Mouse (Mus musculus) heart, embryonic 11.5 days (tissue): Measurements from ENCODE around the gene Sgcd. TPM values are rescaled to one million over a fixed set of nuclear protein-coding genes. Genes with fewer than 3 reads are reported as not detected.

ENCODE experiments used
- ATAC-seq: fragments of 200-750 bp; cut with Nextera tagmentation; replicated peaks from 2 replicates; pipeline ENCODE4 v1.8.0; 2017; ENCODE audit warnings: moderate library complexity; ENCODE audit not compliant: insufficient number of reproducible peaks, low FRiP score, low TSS enrichment
- H3K27ac ChIP-seq: fragments of 300-500 bp; sonication (generic); 2 replicates; pipeline ENCODE4 v1.5.1; 2014; ENCODE audit warnings: mild to moderate bottlenecking, low read depth, low read length
- H3K27me3 ChIP-seq: fragments of 300-500 bp; sonication (generic); 2 replicates; pipeline ENCODE4 v1.6.1; 2014; ENCODE audit warnings: mild to moderate bottlenecking, low read length, mixed read lengths; ENCODE audit not compliant: control insufficient read depth, insufficient read depth
- H3K36me3 ChIP-seq: fragments of 300-500 bp; sonication (generic); 2 replicates; pipeline ENCODE4 v1.6.1; 2014; ENCODE audit warnings: mild to moderate bottlenecking, low read length, moderate library complexity, mixed read lengths; ENCODE audit not compliant: control insufficient read depth, insufficient read depth
- H3K4me1 ChIP-seq: fragments of 300-500 bp; sonication (generic); 2 replicates; pipeline ENCODE4 v1.6.1; 2014; ENCODE audit warnings: low read length; ENCODE audit not compliant: control insufficient read depth, insufficient read depth
- H3K4me2 ChIP-seq: fragments of 300-500 bp; sonication (generic); 2 replicates; pipeline ENCODE4 v1.6.1; 2014; ENCODE audit warnings: mild to moderate bottlenecking, moderate library complexity
- H3K4me3 ChIP-seq: fragments of 300-500 bp; sonication (generic); 2 replicates; pipeline ENCODE4 v1.5.1; 2014; ENCODE audit warnings: low read depth, low read length
- H3K9ac ChIP-seq: fragments of 300-500 bp; sonication (generic); 2 replicates; pipeline ENCODE4 v1.6.1; 2014; ENCODE audit warnings: mild to moderate bottlenecking, low read depth, low read length, moderate library complexity
- H3K9me3 ChIP-seq: fragments of 300-500 bp; sonication (generic); replicated peaks from 2 replicates; pipeline ENCODE4 v1.6.1; 2016; ENCODE audit warnings: low read length; ENCODE audit not compliant: control insufficient read depth
- WGBS: fragments of 180-500 bp; shearing (Covaris S2); extraction: QIAGEN DNeasy Blood & Tissue Kit; methylation state at CpG from one replicate; pipeline ENCODE4 v1.1.7; 2014; ENCODE audit not compliant: insufficient replicate concordance; 5-methylcytosine and 5-hydroxymethylcytosine counted together
- polyA plus RNA-seq: library from polyadenylated mRNA; unstranded; fragments of >200 nt; fragmentation: Nextera tagmentation; extraction: Ambion mirVana; gene quantifications from 2 replicates; pipeline ENCODE4 v1.2.1, GENCODE M21; 2014

Sgcd gene
- polyA plus RNA-seq, 1 experiment from 2014 or later = 5.3 TPM

DNA sequence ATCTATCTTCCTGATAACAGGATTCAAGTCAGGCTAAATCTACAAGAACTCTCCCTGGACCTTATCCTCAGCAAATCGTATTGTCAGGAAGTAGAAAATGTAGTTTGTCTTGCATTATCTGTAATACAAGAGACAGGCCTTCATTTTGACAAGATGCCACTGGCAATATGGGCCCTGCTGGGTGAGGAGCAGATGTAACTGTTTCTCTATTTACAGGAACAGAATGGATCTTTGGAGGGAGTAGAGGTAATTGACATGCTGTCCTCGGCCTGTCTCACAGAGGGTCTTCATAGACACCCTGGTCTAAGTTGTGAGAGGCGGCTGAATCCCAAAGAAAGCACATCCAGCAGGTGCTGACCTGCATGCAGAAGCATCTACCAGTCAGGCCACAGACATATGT is 35.5 kb downstream of the Sgcd start:
- Histone ChIP-seq H3K4me2 (no peak overlapping the region), H3K9ac (no peak overlapping the region), H3K27ac (no peak overlapping the region), H3K9me3 (no peaks in the 10 kb centered on the region), H3K4me3 (no peak overlapping the region), H3K27me3 (no peaks in the 10 kb centered on the region), H3K4me1 (no peaks in the 10 kb centered on the region), H3K36me3 (no peaks in the 10 kb centered on the region)
- WGBS = 69% methylated on average over 3 of the region's 3 CpGs
- ATAC-seq = no peak

DNA sequence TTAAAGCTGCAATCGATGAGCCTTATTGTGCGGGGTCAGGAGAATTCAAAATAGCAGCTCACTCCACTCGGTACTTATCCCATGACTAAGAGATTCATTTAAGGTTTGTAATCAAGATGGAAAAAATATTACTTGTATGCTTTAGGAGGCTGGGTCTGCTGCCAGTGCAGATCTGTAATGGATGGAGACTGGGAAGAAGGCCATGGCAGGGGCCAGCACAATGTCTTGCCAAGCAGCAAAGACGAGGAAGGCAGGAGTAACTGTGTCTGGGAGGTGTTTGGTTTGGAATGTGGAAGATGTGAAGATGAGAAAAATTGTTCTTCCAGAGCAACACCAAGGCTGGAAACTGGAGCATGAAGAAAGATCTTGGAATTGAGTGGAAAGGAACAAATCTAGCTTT is 36.4 kb downstream of the Sgcd start:
- Histone ChIP-seq H3K27me3 (no peaks in the 10 kb centered on the region), H3K4me3 (no peak overlapping the region), H3K4me2 (no peak overlapping the region), H3K9me3 (no peaks in the 10 kb centered on the region), H3K9ac (no peak overlapping the region), H3K4me1 (no peaks in the 10 kb centered on the region), H3K27ac (no peak overlapping the region), H3K36me3 (no peaks in the 10 kb centered on the region)
- no peak for ATAC-seq
- WGBS = 74% methylated on average over 4 of the region's 4 CpGs

DNA sequence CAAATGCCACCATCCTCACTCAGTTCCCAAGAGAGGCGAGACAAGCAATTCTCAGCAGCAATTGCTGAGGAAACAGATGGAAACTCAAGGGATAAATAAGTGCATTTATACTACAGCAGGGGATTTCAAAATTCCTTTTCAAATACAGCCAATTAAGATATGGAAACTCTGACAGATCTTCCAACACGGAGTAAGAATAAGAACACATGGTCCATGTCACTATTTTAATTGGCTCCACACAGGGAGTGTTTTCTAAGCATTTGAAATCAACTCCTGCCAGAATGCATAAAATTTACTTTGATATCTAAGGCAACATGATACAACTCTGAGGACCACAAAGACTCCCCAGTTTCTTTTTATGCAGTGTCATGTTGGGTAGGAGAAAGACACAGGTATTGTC is 49.0 kb downstream of the Sgcd start:
- Histone ChIP-seq H3K36me3 (no peaks in the 10 kb centered on the region), H3K9ac (no peak overlapping the region), H3K4me3 (no peak overlapping the region), H3K4me2 (no peak overlapping the region), H3K9me3 (no peaks in the 10 kb centered on the region; the same call in 1 of the 2 replicates), H3K27me3 (no peaks in the 10 kb centered on the region), H3K4me1 (no peaks in the 10 kb centered on the region), H3K27ac (no peak overlapping the region)
- WGBS = 69% methylated on average over 2 of the region's 2 CpGs
- no peak for ATAC-seq

DNA sequence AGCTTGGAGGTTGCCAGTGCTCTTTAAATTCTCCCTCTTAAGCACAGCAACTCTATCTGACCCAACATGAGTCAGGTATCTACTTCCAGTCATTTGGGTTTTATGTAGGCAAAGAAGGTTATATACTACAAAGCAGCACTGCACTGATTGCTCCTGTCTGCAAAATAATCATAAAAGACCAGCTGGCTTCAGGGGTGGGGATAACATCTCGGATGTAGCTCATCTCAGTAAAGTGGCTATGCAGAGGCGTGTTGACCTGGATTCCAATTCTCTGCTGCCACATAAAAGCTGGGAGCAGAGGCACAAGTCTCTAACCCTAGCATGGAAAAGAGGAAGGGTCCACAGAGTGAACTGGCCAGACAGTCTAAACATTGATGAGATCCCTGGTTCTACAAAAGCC is 71.2 kb downstream of the Sgcd start:
- H3K4me2 ChIP-seq = no peak overlapping the region
- H3K36me3 ChIP-seq = no peaks in the 10 kb centered on the region
- no peak overlapping the region for H3K9ac ChIP-seq
- H3K4me1 ChIP-seq = no peaks in the 10 kb centered on the region
- H3K4me3 ChIP-seq = no peak overlapping the region
- no peaks in the 10 kb centered on the region for H3K27me3 ChIP-seq
- no peaks in the 10 kb centered on the region for H3K9me3 ChIP-seq
- WGBS = 73% methylated on average over 2 of the region's 2 CpGs
- no peak overlapping the region for H3K27ac ChIP-seq
- ATAC-seq = no peak

DNA sequence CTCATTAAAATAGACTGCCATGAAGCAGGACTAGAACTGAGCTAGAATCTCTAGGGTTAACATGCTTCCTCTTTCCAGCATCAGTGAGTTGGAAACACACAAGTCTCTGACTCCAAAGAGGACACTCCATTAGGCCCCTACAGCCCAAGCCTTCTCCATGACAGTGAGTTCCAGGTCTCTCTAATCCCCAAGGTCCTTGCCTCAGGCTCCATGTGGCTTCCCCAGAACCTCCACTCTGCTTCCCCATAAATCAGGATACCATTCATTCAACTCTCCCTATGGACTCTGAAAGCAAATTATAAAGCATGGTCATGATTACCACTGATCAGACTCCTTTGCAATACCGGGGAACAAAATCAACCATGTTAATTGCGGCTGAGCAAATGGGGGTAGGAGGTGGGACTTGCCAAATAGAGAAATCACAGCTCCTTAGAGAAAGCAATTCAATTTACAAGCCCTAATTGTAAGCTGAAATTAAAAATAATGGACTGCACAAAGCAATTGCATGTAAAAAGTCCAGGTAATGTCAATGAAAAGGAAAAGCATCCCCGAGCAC is 97.1 kb downstream of the Sgcd start:
- WGBS = 79% methylated on average over 3 of the region's 3 CpGs
- Histone ChIP-seq H3K27me3 (no peaks in the 10 kb centered on the region), H3K36me3 (no peaks in the 10 kb centered on the region), H3K27ac (no peak overlapping the region), H3K4me3 (no peak overlapping the region), H3K4me1 (no peaks in the 10 kb centered on the region; the same call in 1 of the 2 replicates), H3K9ac (no peak overlapping the region), H3K4me2 (no peak overlapping the region), H3K9me3 (no peaks in the 10 kb centered on the region)
- no peak for ATAC-seq

DNA sequence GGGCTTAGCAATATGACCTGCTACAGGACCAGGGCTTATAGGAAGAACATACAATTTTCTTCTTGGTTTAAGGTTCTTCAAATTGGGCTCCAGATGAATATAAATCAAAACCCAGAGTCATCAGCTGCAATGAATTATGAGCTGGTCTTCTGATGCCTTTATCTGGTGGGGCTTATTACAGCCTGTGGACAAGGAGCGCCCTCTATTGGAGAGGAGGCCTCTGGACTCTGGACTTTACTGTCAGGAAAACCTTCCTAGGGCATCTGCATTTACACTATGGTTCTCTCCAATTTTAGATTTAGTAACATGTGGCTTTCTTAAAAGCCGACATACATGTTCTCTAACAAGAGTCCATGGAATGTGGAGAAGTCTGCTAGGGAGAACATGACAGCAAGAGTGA is 98.5 kb downstream of the Sgcd start:
- H3K9ac ChIP-seq = no peak overlapping the region
- no peaks in the 10 kb centered on the region for H3K27me3 ChIP-seq
- no peak overlapping the region for H3K4me2 ChIP-seq
- ATAC-seq = no peak
- no peaks in the 10 kb centered on the region for H3K36me3 ChIP-seq
- no peak overlapping the region for H3K27ac ChIP-seq
- no peaks in the 10 kb centered on the region; the same call in 1 of the 2 replicates for H3K4me1 ChIP-seq
- WGBS = 44% methylated on average over 2 of the region's 2 CpGs
- no peak overlapping the region for H3K4me3 ChIP-seq
- H3K9me3 ChIP-seq = no peaks in the 10 kb centered on the region

DNA sequence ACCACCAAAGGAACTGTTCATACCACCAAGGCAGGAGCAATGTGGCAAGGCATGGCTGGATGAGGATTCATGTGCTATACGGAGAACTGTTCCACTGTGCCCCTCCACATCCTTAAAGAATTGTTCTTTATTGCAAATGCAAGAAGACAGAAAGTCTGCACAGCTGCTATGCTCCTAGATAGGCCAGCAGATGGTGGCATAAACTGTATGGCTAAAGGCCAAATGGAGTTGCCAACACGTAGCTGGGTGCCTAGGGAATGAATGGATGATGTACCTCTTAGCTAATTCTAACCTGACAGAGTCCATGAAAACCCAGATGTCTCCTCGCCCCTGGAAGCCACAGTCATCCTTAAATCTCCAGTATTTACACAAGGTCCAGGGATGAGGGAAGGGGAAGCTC is 103.5 kb downstream of the Sgcd start:
- no peaks in the 10 kb centered on the region for H3K27me3 ChIP-seq
- WGBS = 67% methylated on average over 3 of the region's 3 CpGs
- H3K9me3 ChIP-seq = no peaks in the 10 kb centered on the region
- H3K4me1 ChIP-seq = no peaks in the 10 kb centered on the region; the same call in 1 of the 2 replicates
- H3K4me3 ChIP-seq = no peak overlapping the region
- no peak for ATAC-seq
- no peak overlapping the region for H3K9ac ChIP-seq
- H3K4me2 ChIP-seq = no peak overlapping the region
- H3K27ac ChIP-seq = no peak overlapping the region
- no peaks in the 10 kb centered on the region for H3K36me3 ChIP-seq

DNA sequence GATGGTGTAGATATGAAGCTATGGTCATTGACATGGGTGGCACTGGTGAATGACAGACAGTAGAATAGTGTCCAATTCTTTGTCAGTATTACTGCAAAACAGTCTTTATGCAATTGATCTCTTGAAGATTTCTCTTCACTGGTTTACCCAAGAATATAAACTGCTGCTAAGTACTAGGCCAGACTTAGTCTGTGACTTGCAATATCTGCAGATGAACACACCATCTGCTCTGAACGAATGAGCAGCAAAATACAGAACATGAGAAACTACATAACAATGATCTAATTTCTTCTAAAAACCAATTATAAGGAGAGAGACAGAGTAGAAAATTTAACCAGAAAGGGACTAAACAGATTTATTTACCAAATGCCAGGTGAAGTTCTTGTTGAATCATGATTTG is 105.2 kb downstream of the Sgcd start:
- no peaks in the 10 kb centered on the region for H3K4me1 ChIP-seq
- no peaks in the 10 kb centered on the region for H3K27me3 ChIP-seq
- 69% methylated on average over 1 of the region's 1 CpGs for WGBS
- no peaks in the 10 kb centered on the region for H3K9me3 ChIP-seq
- H3K4me3 ChIP-seq = no peak overlapping the region
- H3K4me2 ChIP-seq = no peak overlapping the region
- no peak for ATAC-seq
- H3K36me3 ChIP-seq = no peaks in the 10 kb centered on the region
- H3K9ac ChIP-seq = no peak overlapping the region
- no peak overlapping the region for H3K27ac ChIP-seq

DNA sequence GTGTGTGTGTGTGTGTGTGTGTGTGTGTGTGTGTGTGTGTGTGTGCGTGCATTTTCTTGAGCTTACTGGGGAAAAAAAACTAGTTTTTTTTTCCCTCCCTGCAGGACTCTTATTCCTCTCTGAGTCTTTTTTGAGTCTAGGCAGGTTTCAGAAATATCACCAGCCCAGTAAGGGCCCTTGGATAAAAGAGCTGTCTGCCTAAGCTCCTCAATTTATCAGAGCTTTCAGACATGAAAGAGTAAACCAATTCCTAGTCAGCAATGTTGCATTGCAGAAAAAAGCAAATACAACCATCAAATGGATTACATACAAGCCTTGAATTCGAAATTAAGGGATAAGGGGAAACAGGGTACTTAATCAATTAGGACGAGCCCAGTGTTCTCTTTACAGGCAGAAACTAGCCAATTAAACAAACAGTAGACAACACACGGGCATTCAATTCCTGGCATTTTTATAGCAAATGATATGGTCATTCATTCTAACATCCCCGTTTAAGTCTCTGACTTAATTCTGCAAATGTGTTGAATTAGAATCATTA is 112.1 kb downstream of the Sgcd start:
- Histone ChIP-seq H3K4me2 (no peak overlapping the region), H3K27me3 (no peaks in the 10 kb centered on the region), H3K4me1 (no peaks in the 10 kb centered on the region), H3K4me3 (no peak overlapping the region), H3K9me3 (no peaks in the 10 kb centered on the region), H3K36me3 (no peaks in the 10 kb centered on the region), H3K27ac (no peak overlapping the region), H3K9ac (no peak overlapping the region)
- WGBS = 73% methylated on average over 5 of the region's 5 CpGs
- ATAC-seq = no peak
